Mouse (Mus musculus): ENCODE data around the gene Proca1. TPM values are rescaled to one million over a fixed set of nuclear protein-coding genes. Genes with fewer than 3 reads are reported as not detected.

Gene Proca1
- polyA plus RNA-seq, 1 experiment from 2014 or later: 1.3 TPM

DNA sequence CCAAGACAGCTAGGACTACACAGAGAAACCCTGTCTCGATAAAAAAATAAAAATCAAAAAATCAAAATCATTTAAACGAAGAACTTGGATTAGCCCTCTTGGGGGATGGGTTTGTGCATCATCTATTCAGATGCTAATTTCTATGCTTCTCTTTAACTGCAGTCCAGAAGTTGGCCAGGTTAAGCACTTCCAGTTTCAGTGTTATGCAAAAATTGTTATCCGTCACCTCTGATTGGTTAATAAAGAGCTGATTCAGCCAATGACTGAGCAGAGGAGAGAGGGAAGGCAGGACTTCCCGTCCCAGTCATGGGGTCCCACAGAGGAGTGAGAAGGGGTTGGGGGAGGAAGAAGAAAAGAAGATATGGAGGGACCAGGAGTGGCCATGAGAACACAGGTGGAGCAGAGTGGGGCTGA is 54.5 kb downstream of the Proca1 start:
- H3K36me3 ChIP-seq: peaks cover 23% of the 10 kb centered on the region
- no peak overlapping the region for H3K9ac ChIP-seq (replicated peaks)
- H3K27ac ChIP-seq (replicated peaks): no peak overlapping the region
- ATAC-seq (replicated peaks): no peak
- 54% methylated on average over 4 of the region's 4 CpGs for WGBS
- no peak overlapping the region for H3K4me2 ChIP-seq (replicated peaks)
- H3K27me3 ChIP-seq: no peaks in the 10 kb centered on the region
- H3K9me3 ChIP-seq: no peaks in the 10 kb centered on the region
- no peak overlapping the region for H3K4me3 ChIP-seq
- H3K4me1 ChIP-seq: peaks cover 45% of the 10 kb centered on the region

Small RNAs within 50 kb of the gene (microRNA-seq; reads per million reads assigned to microRNA genes)
- not detected for gene Mir7653

Other genes with a start within 250 kb of the Proca1 start
- gene Phf12, start 210.6 kb upstream of the Proca1 start, polyA plus RNA-seq (2015; fragmentation: Nextera tagmentation; extraction: Ambion mirVana): 22.5 and 26.0 TPM in 2 replicates
- gene Dhrs13, start 161.1 kb upstream of the Proca1 start, polyA plus RNA-seq (2015; fragmentation: Nextera tagmentation; extraction: Ambion mirVana): 32.8 and 33.4 TPM in 2 replicates
- 90.2 and 98.3 TPM in 2 replicates for gene Flot2, start 155.5 kb upstream of the Proca1 start, polyA plus RNA-seq (2015; fragmentation: Nextera tagmentation; extraction: Ambion mirVana)
- gene Eral1, start 113.0 kb upstream of the Proca1 start, polyA plus RNA-seq (2015; fragmentation: Nextera tagmentation; extraction: Ambion mirVana): 33.3 TPM in 2 replicates
- 20.0 and 20.5 TPM in 2 replicates for gene Fam222b, start 98.7 kb upstream of the Proca1 start, polyA plus RNA-seq (2015; fragmentation: Nextera tagmentation; extraction: Ambion mirVana)
- gene Traf4, start 27.8 kb upstream of the Proca1 start, polyA plus RNA-seq (2015; fragmentation: Nextera tagmentation; extraction: Ambion mirVana): 121 TPM in 2 replicates
- gene Nek8, start 16.7 kb upstream of the Proca1 start, polyA plus RNA-seq (2015; fragmentation: Nextera tagmentation; extraction: Ambion mirVana): 4.8 and 5.7 TPM in 2 replicates
- gene Tlcd1, start 16.7 kb upstream of the Proca1 start, polyA plus RNA-seq (2015; fragmentation: Nextera tagmentation; extraction: Ambion mirVana): 4.4 and 5.0 TPM in 2 replicates
- gene Rpl23a, start 9.8 kb upstream of the Proca1 start, polyA plus RNA-seq (2015; fragmentation: Nextera tagmentation; extraction: Ambion mirVana): 896 and 935 TPM in 2 replicates
- 55.9 and 56.3 TPM in 2 replicates for gene Rab34, start 5.0 kb upstream of the Proca1 start, polyA plus RNA-seq (2015; fragmentation: Nextera tagmentation; extraction: Ambion mirVana)
- gene Sdf2, start 52.4 kb downstream of the Proca1 start, polyA plus RNA-seq (2015; fragmentation: Nextera tagmentation; extraction: Ambion mirVana): 66.7 and 69.4 TPM in 2 replicates
- 29.0 and 29.4 TPM in 2 replicates for gene Supt6, start 52.6 kb downstream of the Proca1 start, polyA plus RNA-seq (2015; fragmentation: Nextera tagmentation; extraction: Ambion mirVana)
- 58.5 and 60.5 TPM in 2 replicates for gene 2610507B11Rik, start 68.4 kb downstream of the Proca1 start, polyA plus RNA-seq (2015; fragmentation: Nextera tagmentation; extraction: Ambion mirVana)
- gene BC030499, start 97.4 kb downstream of the Proca1 start, polyA plus RNA-seq (2015; fragmentation: Nextera tagmentation; extraction: Ambion mirVana): 0.17 and 0.27 TPM in 2 replicates
- gene Spag5, start 108.1 kb downstream of the Proca1 start, polyA plus RNA-seq (2015; fragmentation: Nextera tagmentation; extraction: Ambion mirVana): 23.2 and 26.1 TPM in 2 replicates
- 167 and 176 TPM in 2 replicates for gene Aldoc, start 129.6 kb downstream of the Proca1 start, polyA plus RNA-seq (2015; fragmentation: Nextera tagmentation; extraction: Ambion mirVana)
- 56.7 and 59.8 TPM in 2 replicates for gene Pigs, start 135.0 kb downstream of the Proca1 start, polyA plus RNA-seq (2015; fragmentation: Nextera tagmentation; extraction: Ambion mirVana)
- gene Unc119, start 150.1 kb downstream of the Proca1 start, polyA plus RNA-seq (2015; fragmentation: Nextera tagmentation; extraction: Ambion mirVana): 78.9 and 82.4 TPM in 2 replicates
- gene Foxn1, start 193.2 kb downstream of the Proca1 start, polyA plus RNA-seq (2015; fragmentation: Nextera tagmentation; extraction: Ambion mirVana): not detected in 2 replicates
- gene Slc13a2, start 228.8 kb downstream of the Proca1 start, polyA plus RNA-seq (2015; fragmentation: Nextera tagmentation; extraction: Ambion mirVana): not detected in 2 replicates

All from forebrain, embryonic 15.5 days (tissue).